Mouse (Mus musculus): ENCODE measurements around the gene Gm28038. TPM values are rescaled to one million over a fixed set of nuclear protein-coding genes. Genes with fewer than 3 reads are reported as not detected.
A peak's percentile ranks its signal among the peaks of the same experiment; 100 is the strongest.

The Gm28038 gene
- total and polyA plus RNA-seq, 3 experiments = 2.6 to 6.3 TPM; not detected in 1

- intact Hi-C loops (cut with DNase I) = loop anchor here (1.0 kb wide), 1 partner anchor 16 kb away; no protein-coding TSS in a partner anchor
- Histone ChIP-seq H3K9ac (ENCODE audit: low read depth, low read length) (peak overlapping the region; percentile 53), H3K4me1 (ENCODE audit: control insufficient read depth, insufficient read depth, low read length) (peaks cover 38% of the 10 kb centered on the region), H3K79me2 (replicated peaks; ENCODE audit: control insufficient read depth, insufficient read depth, low read length) (peaks cover 7% of the 10 kb centered on the region), H3K27me3 (ENCODE audit: control insufficient read depth, insufficient read depth, low read length) (no peaks in the 10 kb centered on the region), H3K36me3 (ENCODE audit: control insufficient read depth, insufficient read depth, low read length) (peaks cover 30% of the 10 kb centered on the region), H3K27ac (peak overlapping the region; percentile 97), H3K4me3 (no peak overlapping the region)
- TF ChIP-seq POLR2A (IDR thresholded peaks at IDR 0.05; ENCODE audit: insufficient read depth, low read depth, low read length) = no peak
- TF ChIP-seq CTCF (IDR thresholded peaks at IDR 0.05) = no peak
- TF ChIP-seq EP300 (IDR thresholded peaks at IDR 0.05; ENCODE audit: insufficient read depth, low read depth, low read length) = no peak
- DNase-seq = peak; percentile 14 to 46
- WGBS = 45% methylated on average over 7 of the region's 7 CpGs
These were observed 23.0 kb upstream of the Gm28038 start for GRCm38 (mm10) chr2:30257699-30258460.

GRCm38 (mm10) chr2:30258600-30258999 lies 22.2 kb upstream of the Gm28038 start:
- 20% methylated on average over 4 of the region's 4 CpGs for WGBS
- DNase-seq = peak; percentile 81 to 85
- Histone ChIP-seq H3K4me1 (ENCODE audit: control insufficient read depth, insufficient read depth, low read length) (peaks cover 39% of the 10 kb centered on the region), H3K27ac (peak overlapping the region; percentile 97), H3K4me3 (peak overlapping the region; percentile 43), H3K27me3 (ENCODE audit: control insufficient read depth, insufficient read depth, low read length) (no peaks in the 10 kb centered on the region), H3K79me2 (replicated peaks; ENCODE audit: control insufficient read depth, insufficient read depth, low read length) (peaks cover 7% of the 10 kb centered on the region), H3K36me3 (ENCODE audit: control insufficient read depth, insufficient read depth, low read length) (peaks cover 33% of the 10 kb centered on the region), H3K9ac (ENCODE audit: low read depth, low read length) (peak overlapping the region; percentile 39)
- peak; percentile 81 for TF ChIP-seq POLR2A (IDR thresholded peaks at IDR 0.05; ENCODE audit: insufficient read depth, low read depth, low read length)
- TF ChIP-seq CTCF (IDR thresholded peaks at IDR 0.05) = no peak
- TF ChIP-seq EP300 (IDR thresholded peaks at IDR 0.05; ENCODE audit: insufficient read depth, low read depth, low read length) = peak; percentile 100
- intact Hi-C loops (cut with DNase I) = loop anchor here (1.0 kb wide), 1 partner anchor 16 kb away; no protein-coding TSS in a partner anchor

GRCm38 (mm10) chr2:30259131-30260064 lies 21.4 kb upstream of the Gm28038 start:
- 51% methylated on average over 15 of the region's 15 CpGs for WGBS
- Histone ChIP-seq H3K36me3 (ENCODE audit: control insufficient read depth, insufficient read depth, low read length) (peaks cover 41% of the 10 kb centered on the region), H3K4me3 (peak overlapping the region; percentile 43), H3K27ac (peak overlapping the region; percentile 97), H3K79me2 (replicated peaks; ENCODE audit: control insufficient read depth, insufficient read depth, low read length) (peaks cover 7% of the 10 kb centered on the region), H3K9ac (ENCODE audit: low read depth, low read length) (peak overlapping the region; percentile 39), H3K27me3 (ENCODE audit: control insufficient read depth, insufficient read depth, low read length) (no peaks in the 10 kb centered on the region), H3K4me1 (ENCODE audit: control insufficient read depth, insufficient read depth, low read length) (peaks cover 45% of the 10 kb centered on the region)
- DNase-seq = peak; percentile 24 to 46
- intact Hi-C loops (cut with DNase I) = no loop called here
- no peak for TF ChIP-seq POLR2A (IDR thresholded peaks at IDR 0.05; ENCODE audit: insufficient read depth, low read depth, low read length)
- TF ChIP-seq CTCF (IDR thresholded peaks at IDR 0.05) = no peak
- TF ChIP-seq EP300 (IDR thresholded peaks at IDR 0.05; ENCODE audit: insufficient read depth, low read depth, low read length) = no peak

- H3K79me2 ChIP-seq (replicated peaks; ENCODE audit: control insufficient read depth, insufficient read depth, low read length) = peaks cover 7% of the 10 kb centered on the region
- H3K27me3 ChIP-seq (ENCODE audit: control insufficient read depth, insufficient read depth, low read length) = no peaks in the 10 kb centered on the region
- peak overlapping the region; percentile 97 for H3K27ac ChIP-seq
- peaks cover 52% of the 10 kb centered on the region for H3K36me3 ChIP-seq (ENCODE audit: control insufficient read depth, insufficient read depth, low read length)
- H3K4me3 ChIP-seq = no peak overlapping the region
- intact Hi-C loops (cut with DNase I) = no loop called here
- 78% methylated on average over 4 of the region's 4 CpGs for WGBS
- DNase-seq = peak in 1 of 2 experiments; percentile 8
- TF ChIP-seq POLR2A (IDR thresholded peaks at IDR 0.05; ENCODE audit: insufficient read depth, low read depth, low read length) (no peak), CTCF (IDR thresholded peaks at IDR 0.05) (peak; percentile 59), EP300 (IDR thresholded peaks at IDR 0.05; ENCODE audit: insufficient read depth, low read depth, low read length) (no peak)
- peaks cover 62% of the 10 kb centered on the region for H3K4me1 ChIP-seq (ENCODE audit: control insufficient read depth, insufficient read depth, low read length)
- no peak overlapping the region for H3K9ac ChIP-seq (ENCODE audit: low read depth, low read length)
These were observed 19.6 kb upstream of the Gm28038 start for GRCm38 (mm10) chr2:30261064-30261736.
